Mouse (Mus musculus) heart, embryonic 13.5 days (tissue): Measurements from ENCODE around the gene Spdye4a. TPM values are rescaled to one million over a fixed set of nuclear protein-coding genes. Genes with fewer than 3 reads are reported as not detected.
"Not testable (repeated sequence)": the region's sequence is repeated elsewhere in the genome, so short reads cannot be mapped to it uniquely, and the experiment has no call there.

Experiments used
- ATAC-seq: fragments of 200-750 bp; cut with Nextera tagmentation; 2 replicates; pipeline ENCODE4 v1.8.0; 2017; ENCODE audit warnings: moderate TSS enrichment; ENCODE audit not compliant: insufficient number of reproducible peaks, low FRiP score, low TSS enrichment; ENCODE audit errors: extremely low read depth
- H3K27ac ChIP-seq: fragments of 300-500 bp; sonication (generic); replicated peaks from 2 replicates; pipeline ENCODE4 v1.5.1; 2015; ENCODE audit warnings: moderate library complexity, mild to moderate bottlenecking, inconsistent platforms
- H3K27me3 ChIP-seq: fragments of 300-500 bp; sonication (generic); replicated peaks from 2 replicates; pipeline ENCODE4 v1.6.1; 2015; ENCODE audit warnings: mild to moderate bottlenecking, inconsistent platforms
- H3K36me3 ChIP-seq: fragments of 300-500 bp; sonication (generic); 2 replicates; pipeline ENCODE4 v1.6.1; 2015; ENCODE audit warnings: mild to moderate bottlenecking, inconsistent platforms
- H3K4me1 ChIP-seq: fragments of 300-500 bp; sonication (generic); 2 replicates; pipeline ENCODE4 v1.6.1; 2015; ENCODE audit warnings: inconsistent platforms
- H3K4me2 ChIP-seq: fragments of 300-500 bp; sonication (generic); 2 replicates; pipeline ENCODE4 v1.6.1; 2015; ENCODE audit warnings: inconsistent platforms, mild to moderate bottlenecking, moderate library complexity
- H3K4me3 ChIP-seq: fragments of 300-500 bp; sonication (generic); 2 replicates; pipeline ENCODE4 v1.5.1; 2015; ENCODE audit warnings: moderate library complexity, mild to moderate bottlenecking, inconsistent platforms
- H3K9ac ChIP-seq: fragments of 300-500 bp; sonication (generic); 2 replicates; pipeline ENCODE4 v1.6.1; 2015; ENCODE audit warnings: inconsistent platforms, mild to moderate bottlenecking, moderate library complexity
- H3K9me3 ChIP-seq: fragments of 300-500 bp; sonication (generic); 2 replicates; pipeline ENCODE4 v1.6.1; 2016; ENCODE audit warnings: inconsistent platforms
- WGBS: fragments of 180-500 bp; shearing (Covaris S2); methylation state at CpG from one replicate; pipeline ENCODE4 v1.1.7; 2015; ENCODE audit warnings: mixed read lengths; 5-methylcytosine and 5-hydroxymethylcytosine counted together
- polyA plus RNA-seq: library from polyadenylated mRNA; unstranded; fragments of >200 nt; fragmentation: Nextera tagmentation; extraction: Ambion mirVana; gene quantifications from 2 replicates; pipeline ENCODE4 v1.2.1, GENCODE M21; 2015

The Spdye4a gene
- polyA plus RNA-seq, 1 experiment from 2014 or later, result not detected

DNA sequence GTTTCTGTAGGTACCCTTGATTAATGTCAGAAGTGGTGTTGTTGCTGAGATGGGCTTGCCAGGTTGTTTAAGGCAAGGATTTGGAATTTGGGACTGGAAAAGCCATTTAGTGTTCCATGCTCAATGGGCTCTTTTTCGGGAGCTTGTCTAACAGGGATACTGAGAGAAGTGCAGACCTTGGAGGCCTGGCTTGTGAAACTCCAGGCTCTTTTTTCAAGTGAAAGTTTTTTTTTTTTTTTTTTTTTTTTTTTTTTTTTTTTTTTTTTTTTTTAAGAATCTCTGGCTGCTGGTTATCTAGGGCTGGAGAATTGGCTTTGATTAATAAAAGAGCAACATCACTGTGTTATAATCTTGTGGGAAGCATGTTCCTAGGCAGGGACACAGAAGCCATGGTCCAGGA lies 4.4 kb downstream of the Spdye4a start:
- Histone ChIP-seq H3K4me2 (no peak overlapping the region), H3K36me3 (no peaks in the 10 kb centered on the region), H3K9ac (no peak overlapping the region), H3K4me3 (no peak overlapping the region), H3K4me1 (no peaks in the 10 kb centered on the region), H3K9me3 (no peaks in the 10 kb centered on the region), H3K27me3 (no peaks in the 10 kb centered on the region), H3K27ac (no peak overlapping the region)
- WGBS, result 56% methylated on average over 1 of the region's 1 CpGs
- ATAC-seq, result no peak

DNA sequence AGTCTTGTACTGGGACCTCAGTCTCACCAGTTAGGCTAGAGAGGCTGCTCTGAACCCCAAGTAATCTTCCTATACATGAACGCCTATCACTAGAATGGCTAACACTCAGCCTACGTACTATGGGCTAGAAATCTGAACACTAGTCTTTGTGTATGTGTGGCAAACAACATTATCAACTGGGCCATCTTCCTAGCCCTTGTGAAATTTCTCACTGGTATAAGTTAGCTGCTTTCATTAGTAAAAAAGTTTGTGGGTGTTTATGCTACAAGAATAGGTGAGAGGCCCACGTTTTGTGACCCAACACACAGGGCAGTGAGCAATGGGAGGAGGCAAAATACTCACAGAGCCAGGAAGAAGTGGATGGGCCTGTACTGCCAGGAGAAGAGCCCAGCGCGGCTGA lies 5.7 kb downstream of the Spdye4a start:
- 74% methylated on average over 5 of the region's 5 CpGs for WGBS
- Histone ChIP-seq H3K36me3 (no peaks in the 10 kb centered on the region), H3K9ac (no peak overlapping the region), H3K4me2 (no peak overlapping the region), H3K4me1 (no peaks in the 10 kb centered on the region), H3K9me3 (no peaks in the 10 kb centered on the region), H3K27me3 (no peaks in the 10 kb centered on the region), H3K27ac (no peak overlapping the region), H3K4me3 (no peak overlapping the region)
- no peak for ATAC-seq

- Histone ChIP-seq H3K4me2 (no peak overlapping the region), H3K4me1 (no peaks in the 10 kb centered on the region), H3K36me3 (no peaks in the 10 kb centered on the region), H3K4me3 (no peak overlapping the region), H3K27me3 (peaks cover 3% of the 10 kb centered on the region; the same call in 1 of the 2 replicates), H3K27ac (no peak overlapping the region), H3K9me3 (peaks cover 1% of the 10 kb centered on the region; the same call in 1 of the 2 replicates), H3K9ac (no peak overlapping the region)
- ATAC-seq, result no peak
- 85% methylated on average over 2 of the region's 2 CpGs for WGBS
Observed at GRCm38 (mm10) chr5:143213832-143214231, 12.9 kb downstream of the Spdye4a start.

DNA sequence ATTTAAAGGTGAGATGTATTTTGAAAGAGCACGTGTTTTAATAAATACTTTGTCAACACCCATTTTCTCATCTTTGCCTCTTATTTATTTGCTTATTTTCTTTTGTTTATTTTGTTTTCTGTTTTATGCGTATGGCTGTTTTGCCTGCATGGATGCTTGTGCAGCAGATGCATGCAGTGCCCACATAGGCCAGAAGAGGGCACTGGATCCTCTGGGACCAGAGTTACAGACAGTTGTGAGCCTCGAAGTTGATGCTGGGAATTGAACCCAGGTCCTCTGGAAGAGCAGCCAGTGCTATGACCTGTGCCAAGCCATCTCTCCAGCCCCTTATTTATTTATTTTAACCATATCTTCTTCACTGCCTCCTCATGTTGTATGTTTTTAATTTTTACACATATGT lies 21.7 kb downstream of the Spdye4a start:
- H3K27me3 ChIP-seq, result no peaks in the 10 kb centered on the region
- no peak overlapping the region for H3K4me3 ChIP-seq
- WGBS, result 67% methylated on average over 3 of the region's 3 CpGs
- no peak for ATAC-seq
- no peak overlapping the region for H3K27ac ChIP-seq
- H3K4me1 ChIP-seq, result no peaks in the 10 kb centered on the region
- no peak overlapping the region for H3K4me2 ChIP-seq
- H3K36me3 ChIP-seq, result no peaks in the 10 kb centered on the region
- H3K9ac ChIP-seq, result no peak overlapping the region
- peaks cover 21% of the 10 kb centered on the region; the same call in 1 of the 2 replicates for H3K9me3 ChIP-seq

GRCm38 (mm10) chr5:143196506-143196905 lies 30.2 kb downstream of the Spdye4a start:
- Histone ChIP-seq H3K36me3 (no peaks in the 10 kb centered on the region), H3K9me3 (no peaks in the 10 kb centered on the region), H3K4me3 (no peak overlapping the region), H3K4me1 (no peaks in the 10 kb centered on the region), H3K27ac (no peak overlapping the region), H3K9ac (no peak overlapping the region), H3K4me2 (no peak overlapping the region), H3K27me3 (peaks cover 13% of the 10 kb centered on the region; the same call in 1 of the 2 replicates)
- no peak for ATAC-seq
- WGBS, result 73% methylated on average over 4 of the region's 4 CpGs

DNA sequence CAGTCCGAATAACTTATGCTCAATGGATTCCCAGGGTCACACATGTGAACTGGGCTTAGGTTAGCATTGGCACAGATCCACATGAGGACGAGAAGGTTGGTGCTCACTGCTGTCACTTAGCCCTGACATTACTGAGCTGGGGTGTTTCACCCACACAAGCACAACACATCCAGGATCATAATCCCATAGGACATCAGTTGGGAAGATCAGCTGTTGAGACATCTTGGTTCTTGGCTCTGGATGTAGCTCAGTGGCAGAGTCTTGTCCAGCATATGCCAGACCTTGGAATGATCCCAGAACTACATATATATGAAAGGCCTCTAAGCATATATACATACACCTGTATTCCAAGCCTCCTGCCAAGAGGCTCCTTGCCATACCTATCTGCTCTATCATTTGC lies 31.5 kb downstream of the Spdye4a start:
- ATAC-seq, result no peak
- Histone ChIP-seq H3K9ac (no peak overlapping the region), H3K27me3 (peaks cover 15% of the 10 kb centered on the region; the same call in 1 of the 2 replicates), H3K4me1 (no peaks in the 10 kb centered on the region), H3K9me3 (no peaks in the 10 kb centered on the region), H3K4me2 (no peak overlapping the region), H3K4me3 (no peak overlapping the region), H3K36me3 (no peaks in the 10 kb centered on the region), H3K27ac (no peak overlapping the region)
- WGBS, result 71% methylated on average over 2 of the region's 2 CpGs

GRCm38 (mm10) chr5:143194747-143195146 lies 31.9 kb downstream of the Spdye4a start:
- H3K9me3 ChIP-seq, H3K36me3 ChIP-seq, H3K9ac ChIP-seq, ATAC-seq, H3K4me1 ChIP-seq, H3K27ac ChIP-seq, H3K4me3 ChIP-seq, H3K4me2 ChIP-seq: not testable (repeated sequence)
- 57% methylated on average over 8 of the region's 8 CpGs for WGBS
- H3K27me3 ChIP-seq, result peaks cover 15% of the 10 kb centered on the region; the same call in 1 of the 2 replicates

GRCm38 (mm10) chr5:143192806-143193205 lies 33.9 kb downstream of the Spdye4a start:
- no peak overlapping the region for H3K4me2 ChIP-seq
- 85% methylated on average over 8 of the region's 8 CpGs for WGBS

GRCm38 (mm10) chr5:143188014-143188413 lies 38.7 kb downstream of the Spdye4a start:
- not testable (repeated sequence) for H3K27me3 ChIP-seq
- WGBS, result 71% methylated on average over 1 of the region's 1 CpGs

More at GRCm38 (mm10) chr5:143192806-143193205, 33.9 kb downstream of the Spdye4a start:
- no peak for ATAC-seq
- Histone ChIP-seq H3K9me3 (no peaks in the 10 kb centered on the region), H3K27ac (no peak overlapping the region), H3K4me1 (no peaks in the 10 kb centered on the region), H3K27me3 (peaks cover 15% of the 10 kb centered on the region; the same call in 1 of the 2 replicates), H3K4me3 (no peak overlapping the region), H3K9ac (no peak overlapping the region), H3K36me3 (no peaks in the 10 kb centered on the region)

DNA sequence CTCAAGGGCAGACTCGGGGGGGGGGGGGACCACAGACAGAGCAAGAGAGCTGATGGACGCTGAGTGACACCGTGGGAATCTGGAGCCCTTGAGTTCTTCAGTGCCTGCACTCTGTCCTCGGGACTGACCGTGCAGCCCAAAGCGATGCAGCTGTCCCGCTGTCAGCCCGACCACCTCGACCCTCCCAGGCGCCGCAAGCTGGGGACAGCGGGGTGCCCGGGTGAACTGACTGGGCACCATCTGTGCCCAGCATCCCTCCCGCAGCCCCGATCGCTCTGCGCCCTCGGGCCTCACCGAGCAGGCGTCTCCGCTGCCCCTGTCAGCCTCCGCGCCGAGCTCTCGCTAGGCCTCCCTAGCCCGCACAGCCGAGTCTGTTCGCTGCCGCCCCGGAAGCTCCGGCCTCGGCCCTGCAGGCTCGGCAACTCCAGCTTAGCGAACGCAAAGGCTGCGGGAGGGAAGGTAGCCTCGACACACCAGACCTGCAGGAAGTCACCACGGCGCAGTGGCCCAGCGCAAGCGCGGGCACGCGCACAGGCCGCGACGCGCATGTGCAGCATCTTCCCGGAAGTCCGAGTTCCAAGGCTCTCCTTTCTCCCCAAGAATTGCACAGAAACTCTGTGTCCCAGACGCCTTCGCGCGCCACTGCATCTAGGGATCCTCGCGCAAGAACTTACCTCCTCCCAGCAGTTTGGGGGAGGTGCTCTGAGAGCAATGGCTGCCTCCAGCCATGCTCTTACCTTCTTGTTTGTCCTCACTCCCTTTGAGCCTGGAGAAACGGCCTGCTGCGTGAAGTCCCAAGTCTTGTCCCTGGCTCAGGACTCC lies 46.2 kb downstream of the Spdye4a start, which contains the start of the genes Rbak and Spdye4b:
Gene Rbak (minus strand): TSS at position 521 of the 822 bp plus-strand sequence.
Gene Spdye4b (plus strand): TSS at position 763 of the 822 bp plus-strand sequence.
- peak; percentile 71 for ATAC-seq
- WGBS, result under 1% methylated on average over 58 of the region's 58 CpGs
- peak within 1 kb of the TSS; percentile 82 for H3K4me2 ChIP-seq
- H3K36me3 ChIP-seq, result peaks cover 31% of the 10 kb centered on the region
- peaks cover 5% of the 10 kb centered on the region for H3K9me3 ChIP-seq
- H3K27ac ChIP-seq, result peak within 1 kb of the TSS; percentile 84
- H3K9ac ChIP-seq, result peak within 1 kb of the TSS; percentile 96
- H3K4me1 ChIP-seq, result peaks cover 18% of the 10 kb centered on the region
- H3K27me3 ChIP-seq, result no peaks in the 10 kb centered on the region
- peak within 1 kb of the TSS; percentile 85 for H3K4me3 ChIP-seq

More at GRCm38 (mm10) chr5:143188014-143188413, 38.7 kb downstream of the Spdye4a start:
- H3K4me2 ChIP-seq, H3K4me1 ChIP-seq, H3K27ac ChIP-seq, H3K36me3 ChIP-seq, H3K9me3 ChIP-seq, H3K4me3 ChIP-seq, ATAC-seq, H3K9ac ChIP-seq: not testable (repeated sequence)

DNA sequence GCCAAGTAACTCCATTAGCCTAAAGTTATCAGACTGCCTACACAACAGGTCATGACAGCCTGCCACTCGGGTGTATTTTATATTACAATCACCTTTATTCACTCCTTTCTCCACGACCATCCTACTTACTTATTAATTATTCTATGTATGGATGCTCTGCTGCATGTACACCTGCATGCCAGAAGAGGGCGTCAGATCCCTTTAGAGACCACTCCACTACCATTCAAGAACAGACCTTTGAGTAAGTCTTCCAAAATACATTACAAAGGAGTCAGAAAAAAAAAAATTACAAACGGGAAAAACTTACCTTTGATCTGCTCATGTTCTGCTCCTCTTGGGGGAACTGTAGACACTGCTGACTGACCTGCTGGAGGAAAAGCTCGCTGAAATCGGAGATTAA lies 47.5 kb downstream of the Spdye4a start:
- Histone ChIP-seq H3K4me1 (peaks cover 18% of the 10 kb centered on the region), H3K4me2 (peak overlapping the region; percentile 82), H3K27ac (no peak overlapping the region), H3K36me3 (peaks cover 44% of the 10 kb centered on the region), H3K27me3 (no peaks in the 10 kb centered on the region), H3K4me3 (no peak overlapping the region), H3K9me3 (peaks cover 7% of the 10 kb centered on the region), H3K9ac (no peak overlapping the region)
- 42% methylated on average over 6 of the region's 6 CpGs for WGBS
- no peak for ATAC-seq
